In genomic region chr5:20741193-20741592, GRCm38 (mm10) we compare ENCODE assay signal across 30 mouse cellular contexts.
A peak's percentile ranks its signal among the peaks of the same experiment; 100 is the strongest.
DNase-seq lines count a peak whose midpoint lies in the region; ATAC-seq lines count a peak whose summit lies in the region.
"Had no signal": no experiment of that assay in that cellular context is flagged by ENCODE, and none has a peak within 500 bp of the region (broad histone marks: within the 10 kb centered on the region; RNA-seq: fewer than 3 reads in every experiment).

No protein-coding gene starts in this region.

- no peaks in the 10 kb centered on the region for H3K36me3 ChIP-seq in forebrain, embryonic 11.5 days (ENCODE audit: control insufficient read depth, insufficient read depth, low read length)
- H3K36me3 ChIP-seq in forebrain, embryonic 10.5 days (replicated peaks) = no peaks in the 10 kb centered on the region
- no peaks in the 10 kb centered on the region for H3K36me3 ChIP-seq in midbrain, embryonic 11.5 days (ENCODE audit: control insufficient read depth, insufficient read depth, low read length)
- no peaks in the 10 kb centered on the region for H3K36me3 ChIP-seq in midbrain, embryonic 10.5 days
- no peaks in the 10 kb centered on the region for H3K36me3 ChIP-seq in neural tube, embryonic 14.5 days (ENCODE audit: control insufficient read depth, insufficient read depth, low read length)
- H3K36me3 ChIP-seq: embryonic facial prominence, embryonic 13.5 days; hindbrain, embryonic 13.5 days; limb, embryonic 12.5 days; lung, embryonic 15.5 days; midbrain, embryonic 13.5 days had no signal

- no peaks in the 10 kb centered on the region for H3K4me1 ChIP-seq in forebrain, embryonic 11.5 days (replicated peaks; ENCODE audit: control insufficient read depth, insufficient read depth, low read length)
- H3K4me1 ChIP-seq in forebrain, embryonic 10.5 days = no peaks in the 10 kb centered on the region
- no peaks in the 10 kb centered on the region for H3K4me1 ChIP-seq in midbrain, embryonic 11.5 days (ENCODE audit: control insufficient read depth, insufficient read depth, low read length)
- H3K4me1 ChIP-seq in midbrain, embryonic 10.5 days = no peaks in the 10 kb centered on the region; the same call in 1 of the 2 replicates
- H3K4me1 ChIP-seq in neural tube, embryonic 14.5 days (ENCODE audit: control insufficient read depth, insufficient read depth, low read length) = no peaks in the 10 kb centered on the region
- H3K4me1 ChIP-seq: embryonic facial prominence, embryonic 13.5 days; limb, embryonic 12.5 days; lung, embryonic 15.5 days; midbrain, embryonic 13.5 days had no signal

- no peaks in the 10 kb centered on the region for H3K27me3 ChIP-seq in forebrain, embryonic 11.5 days (ENCODE audit: control insufficient read depth, insufficient read depth, low read length)
- no peaks in the 10 kb centered on the region for H3K27me3 ChIP-seq in forebrain, embryonic 10.5 days (ENCODE audit: poor library complexity, severe bottlenecking)
- no peaks in the 10 kb centered on the region for H3K27me3 ChIP-seq in midbrain, embryonic 11.5 days (ENCODE audit: control insufficient read depth, insufficient read depth, low read length)
- no peaks in the 10 kb centered on the region for H3K27me3 ChIP-seq in midbrain, embryonic 10.5 days (ENCODE audit: low read depth, poor library complexity, severe bottlenecking)
- H3K27me3 ChIP-seq in neural tube, embryonic 14.5 days (ENCODE audit: control insufficient read depth, insufficient read depth, low read length) = no peaks in the 10 kb centered on the region
- H3K27me3 ChIP-seq: embryonic facial prominence, embryonic 13.5 days; hindbrain, embryonic 13.5 days; limb, embryonic 12.5 days; lung, embryonic 15.5 days; midbrain, embryonic 13.5 days had no signal

- no peak overlapping the region for H3K27ac ChIP-seq in forebrain, embryonic 11.5 days (ENCODE audit: low read depth, low read length)
- no peak overlapping the region for H3K27ac ChIP-seq in forebrain, embryonic 10.5 days
- H3K27ac ChIP-seq in midbrain, embryonic 11.5 days (ENCODE audit: low read depth, low read length) = no peak overlapping the region
- no peak overlapping the region for H3K27ac ChIP-seq in midbrain, embryonic 10.5 days (replicated peaks)
- no peak overlapping the region for H3K27ac ChIP-seq in neural tube, embryonic 14.5 days (ENCODE audit: low read depth, low read length)
- H3K27ac ChIP-seq: embryonic facial prominence, embryonic 13.5 days; hindbrain, embryonic 13.5 days; limb, embryonic 12.5 days; lung, embryonic 15.5 days; midbrain, embryonic 13.5 days had no signal

- H3K9me3 ChIP-seq in forebrain, embryonic 11.5 days (ENCODE audit: control insufficient read depth, low read length) = no peaks in the 10 kb centered on the region
- H3K9me3 ChIP-seq in forebrain, embryonic 10.5 days = no peaks in the 10 kb centered on the region
- no peaks in the 10 kb centered on the region for H3K9me3 ChIP-seq in midbrain, embryonic 11.5 days (ENCODE audit: control insufficient read depth, low read length)
- H3K9me3 ChIP-seq in midbrain, embryonic 10.5 days (replicated peaks) = no peaks in the 10 kb centered on the region
- H3K9me3 ChIP-seq in neural tube, embryonic 14.5 days (ENCODE audit: control insufficient read depth, low read length) = no peaks in the 10 kb centered on the region
- H3K9me3 ChIP-seq: embryonic facial prominence, embryonic 13.5 days; hindbrain, embryonic 13.5 days; limb, embryonic 12.5 days; lung, embryonic 15.5 days; midbrain, embryonic 13.5 days had no signal

- no peak overlapping the region for H3K9ac ChIP-seq in forebrain, embryonic 11.5 days (ENCODE audit: low read length)
- H3K9ac ChIP-seq in midbrain, embryonic 11.5 days (ENCODE audit: low read length) = no peak overlapping the region
- H3K9ac ChIP-seq in neural tube, embryonic 14.5 days (replicated peaks; ENCODE audit: low read depth, low read length) = no peak overlapping the region
- H3K9ac ChIP-seq: embryonic facial prominence, embryonic 13.5 days; hindbrain, embryonic 13.5 days; limb, embryonic 12.5 days; lung, embryonic 15.5 days; midbrain, embryonic 13.5 days had no signal

- WGBS in forebrain, embryonic 11.5 days = 88% methylated on average over 6 of the region's 6 CpGs
- WGBS in forebrain, embryonic 10.5 days = 88% methylated on average over 6 of the region's 6 CpGs
- 86% methylated on average over 6 of the region's 6 CpGs for WGBS in midbrain, embryonic 11.5 days
- WGBS in midbrain, embryonic 10.5 days = 84% methylated on average over 6 of the region's 6 CpGs
- WGBS in neural tube, embryonic 14.5 days = 87% methylated on average over 6 of the region's 6 CpGs

- H3K4me3 ChIP-seq in forebrain, embryonic 11.5 days (ENCODE audit: low read depth, low read length) = no peak overlapping the region
- no peak overlapping the region for H3K4me3 ChIP-seq in forebrain, embryonic 10.5 days
- no peak overlapping the region for H3K4me3 ChIP-seq in midbrain, embryonic 11.5 days (ENCODE audit: low read depth, low read length)
- H3K4me3 ChIP-seq in midbrain, embryonic 10.5 days = no peak overlapping the region
- no peak overlapping the region for H3K4me3 ChIP-seq in neural tube, embryonic 14.5 days (ENCODE audit: low read depth, low read length)
- H3K4me3 ChIP-seq: embryonic facial prominence, embryonic 13.5 days; erythroblast, embryonic 14.5 days; hindbrain, embryonic 13.5 days; limb, embryonic 12.5 days; lung, embryonic 15.5 days; midbrain, embryonic 13.5 days had no signal

- no peak overlapping the region for H3K4me2 ChIP-seq in forebrain, embryonic 11.5 days (ENCODE audit: low read depth, low read length, severe bottlenecking)
- H3K4me2 ChIP-seq in midbrain, embryonic 11.5 days = no peak overlapping the region
- H3K4me2 ChIP-seq in neural tube, embryonic 14.5 days (ENCODE audit: low read depth, low read length) = no peak overlapping the region
- H3K4me2 ChIP-seq: embryonic facial prominence, embryonic 13.5 days; heart, embryonic 11.5 days; hindbrain, embryonic 13.5 days; limb, embryonic 12.5 days; liver, embryonic 11.5 days; lung, embryonic 15.5 days; midbrain, embryonic 13.5 days had no signal

- no peak for ATAC-seq in forebrain, embryonic 11.5 days (replicated peaks; ENCODE audit: low FRiP score)
- ATAC-seq in midbrain, embryonic 11.5 days (ENCODE audit: low FRiP score) = no peak
- ATAC-seq in neural tube, embryonic 14.5 days (ENCODE audit: low read depth) = peak; percentile 29; the same call in 1 of the 2 replicates
- ATAC-seq: activated CD4-positive, CD25-positive, alpha-beta regulatory T cell, adult 4 months; forebrain, embryonic 14.5 days; inflammation-experienced regulatory T-cells, adult 6 months; midbrain, embryonic 13.5 days had no signal

- DNase-seq in forebrain, embryonic 11.5 days (ENCODE audit: low spot score) = peak; percentile 45
- no peak for DNase-seq in forebrain, embryonic 10.5 days (ENCODE audit: extremely low spot score, low spot score)
- DNase-seq in midbrain, embryonic 11.5 days (ENCODE audit: low spot score, missing footprints) = peak; percentile 49
- no peak for DNase-seq in midbrain, embryonic 10.5 days (ENCODE audit: low spot score)
- DNase-seq in ZHBTc4 (ENCODE audit: low read depth, low spot score) = peak; percentile 53
- no peak for DNase-seq in lung, postnatal 25 days (ENCODE audit: low spot score)
- DNase-seq in liver = no peak
- DNase-seq: adrenal gland, postnatal 10 days; cerebellum, adult 11 months; cerebellum, adult 9-10 months; cerebellum, postnatal 36 days; gastrocnemius, postnatal 25 days; heart, adult 18-20 months; heart, postnatal 4 days; kidney, postnatal 14 days; layer of hippocampus, adult 9-11 months; lung, postnatal 36 days; thymus, postnatal 14 days had no signal

Comparison
In these comparisons a context has a peak if more than half of its experiments do, and no peak if none do; other contexts are left out.
1. DNase-seq: peak in forebrain, embryonic 11.5 days (single experiment), midbrain, embryonic 11.5 days (single experiment) and ZHBTc4 (single experiment); none in forebrain, embryonic 10.5 days (single experiment), midbrain, embryonic 10.5 days (single experiment), lung, postnatal 25 days (single experiment) and liver (single experiment).